Mouse (Mus musculus): ENCODE measurements around the gene Gm16253. TPM values are rescaled to one million over a fixed set of nuclear protein-coding genes. Genes with fewer than 3 reads are reported as not detected.

Gm16253 gene
- polyA plus RNA-seq, 1 experiment: not detected

GRCm38 (mm10) chr3:96593790-96594560 lies 17.2 kb downstream of the Gm16253 start, which contains the start of gene Polr3gl:
Gene Polr3gl (minus strand): TSS chr3:96594181.
- Histone ChIP-seq H3K27me3 (ENCODE audit: control insufficient read depth, insufficient read depth, low read length) (peaks cover 30% of the 10 kb centered on the region), H3K27ac (ENCODE audit: insufficient read depth, low read depth, low read length) (peak within 1 kb of the TSS; percentile 88), H3K4me3 (ENCODE audit: low read depth, low read length) (peak within 1 kb of the TSS; percentile 97), H3K4me1 (ENCODE audit: control insufficient read depth, insufficient read depth, insufficient read length, low read length) (peaks cover 11% of the 10 kb centered on the region; the same call in 1 of the 2 replicates), H3K36me3 (ENCODE audit: control insufficient read depth, insufficient read depth, low read length) (no peaks in the 10 kb centered on the region; the same call in 1 of the 2 replicates)
- 2% methylated on average over 38 of the region's 38 CpGs for WGBS
- TF ChIP-seq CTCF (IDR thresholded peaks at IDR 0.05; ENCODE audit: extremely low read depth, insufficient read length, insufficient replicate concordance, low read depth, low read length): 0 out of 2 replicates have a peak, but pooled peaks have one; percentile 22
- TF ChIP-seq POLR2A (IDR thresholded peaks at IDR 0.05; ENCODE audit: low read depth, low read length): peak; percentile 44

- Histone ChIP-seq H3K27me3 (ENCODE audit: control insufficient read depth, insufficient read depth, low read length) (peaks cover 32% of the 10 kb centered on the region), H3K27ac (ENCODE audit: insufficient read depth, low read depth, low read length) (no peak overlapping the region), H3K4me3 (ENCODE audit: low read depth, low read length) (no peak overlapping the region), H3K4me1 (ENCODE audit: control insufficient read depth, insufficient read depth, insufficient read length, low read length) (peaks cover 11% of the 10 kb centered on the region; the same call in 1 of the 2 replicates), H3K36me3 (ENCODE audit: control insufficient read depth, insufficient read depth, low read length) (no peaks in the 10 kb centered on the region; the same call in 1 of the 2 replicates)
- 79% methylated on average over 5 of the region's 5 CpGs for WGBS
- TF ChIP-seq CTCF (IDR thresholded peaks at IDR 0.05; ENCODE audit: extremely low read depth, insufficient read length, insufficient replicate concordance, low read depth, low read length) (no peak), POLR2A (IDR thresholded peaks at IDR 0.05; ENCODE audit: low read depth, low read length) (no peak)
Measured at GRCm38 (mm10) chr3:96594851-96595250, 18.1 kb downstream of the Gm16253 start.

- H3K4me3 ChIP-seq (ENCODE audit: low read depth, low read length): no peak overlapping the region
- H3K4me1 ChIP-seq (ENCODE audit: control insufficient read depth, insufficient read depth, insufficient read length, low read length): peaks cover 11% of the 10 kb centered on the region; the same call in 1 of the 2 replicates
- H3K36me3 ChIP-seq (ENCODE audit: control insufficient read depth, insufficient read depth, low read length): no peaks in the 10 kb centered on the region; the same call in 1 of the 2 replicates
- peaks cover 34% of the 10 kb centered on the region for H3K27me3 ChIP-seq (ENCODE audit: control insufficient read depth, insufficient read depth, low read length)
- 29% methylated on average over 6 of the region's 6 CpGs for WGBS
- no peak overlapping the region for H3K27ac ChIP-seq (ENCODE audit: insufficient read depth, low read depth, low read length)
- no peak for TF ChIP-seq CTCF (IDR thresholded peaks at IDR 0.05; ENCODE audit: extremely low read depth, insufficient read length, insufficient replicate concordance, low read depth, low read length)
- TF ChIP-seq POLR2A (IDR thresholded peaks at IDR 0.05; ENCODE audit: low read depth, low read length): no peak
Measured at GRCm38 (mm10) chr3:96595661-96596060, 18.9 kb downstream of the Gm16253 start.

GRCm38 (mm10) chr3:96596228-96596707 lies 19.5 kb downstream of the Gm16253 start, which contains the start of gene Ankrd34a:
Gene Ankrd34a (plus strand): TSS chr3:96596636.
- Histone ChIP-seq H3K27me3 (ENCODE audit: control insufficient read depth, insufficient read depth, low read length) (peaks cover 40% of the 10 kb centered on the region), H3K36me3 (ENCODE audit: control insufficient read depth, insufficient read depth, low read length) (no peaks in the 10 kb centered on the region), H3K4me3 (ENCODE audit: low read depth, low read length) (peak within 1 kb of the TSS; percentile 45), H3K4me1 (ENCODE audit: control insufficient read depth, insufficient read depth, insufficient read length, low read length) (peaks cover 11% of the 10 kb centered on the region; the same call in 1 of the 2 replicates), H3K27ac (ENCODE audit: insufficient read depth, low read depth, low read length) (no peak within 1 kb of the TSS)
- 4% methylated on average over 21 of the region's 23 CpGs for WGBS
- TF ChIP-seq CTCF (IDR thresholded peaks at IDR 0.05; ENCODE audit: extremely low read depth, insufficient read length, insufficient replicate concordance, low read depth, low read length): no peak
- no peak for TF ChIP-seq POLR2A (IDR thresholded peaks at IDR 0.05; ENCODE audit: low read depth, low read length)

- 2% methylated on average over 12 of the region's 12 CpGs for WGBS
- peaks cover 42% of the 10 kb centered on the region for H3K27me3 ChIP-seq (ENCODE audit: control insufficient read depth, insufficient read depth, low read length)
- H3K4me3 ChIP-seq (ENCODE audit: low read depth, low read length): peak overlapping the region; percentile 45
Measured at GRCm38 (mm10) chr3:96596855-96597254, 20.1 kb downstream of the Gm16253 start.

GRCm38 (mm10) chr3:96597435-96597891 lies 20.7 kb downstream of the Gm16253 start:
- 1% methylated on average over 40 of the region's 40 CpGs for WGBS
- Histone ChIP-seq H3K4me3 (ENCODE audit: low read depth, low read length) (peak overlapping the region; percentile 45), H3K4me1 (ENCODE audit: control insufficient read depth, insufficient read depth, insufficient read length, low read length) (peaks cover 11% of the 10 kb centered on the region; the same call in 1 of the 2 replicates), H3K27me3 (ENCODE audit: control insufficient read depth, insufficient read depth, low read length) (peaks cover 47% of the 10 kb centered on the region), H3K27ac (ENCODE audit: insufficient read depth, low read depth, low read length) (no peak overlapping the region), H3K36me3 (ENCODE audit: control insufficient read depth, insufficient read depth, low read length) (no peaks in the 10 kb centered on the region)
- TF ChIP-seq POLR2A (IDR thresholded peaks at IDR 0.05; ENCODE audit: low read depth, low read length): no peak
- TF ChIP-seq CTCF (IDR thresholded peaks at IDR 0.05; ENCODE audit: extremely low read depth, insufficient read length, insufficient replicate concordance, low read depth, low read length): no peak

More at GRCm38 (mm10) chr3:96596855-96597254, 20.1 kb downstream of the Gm16253 start:
- H3K27ac ChIP-seq (ENCODE audit: insufficient read depth, low read depth, low read length): no peak overlapping the region
- peaks cover 11% of the 10 kb centered on the region; the same call in 1 of the 2 replicates for H3K4me1 ChIP-seq (ENCODE audit: control insufficient read depth, insufficient read depth, insufficient read length, low read length)
- no peaks in the 10 kb centered on the region for H3K36me3 ChIP-seq (ENCODE audit: control insufficient read depth, insufficient read depth, low read length)
- TF ChIP-seq POLR2A (IDR thresholded peaks at IDR 0.05; ENCODE audit: low read depth, low read length) (no peak), CTCF (IDR thresholded peaks at IDR 0.05; ENCODE audit: extremely low read depth, insufficient read length, insufficient replicate concordance, low read depth, low read length) (no peak)
